Mouse (Mus musculus): ENCODE results near the gene Ftl1.

GRCm38 (mm10) chr7:45417962-45418492, 41.7 kb downstream of the Ftl1 start:
- TF ChIP-seq CTCF (IDR thresholded peaks at IDR 0.05; ENCODE audit: low read depth) = no peak
- no peak for TF ChIP-seq EP300 (IDR thresholded peaks at IDR 0.05; ENCODE audit: low read depth)
